Mouse (Mus musculus): ENCODE results near the gene Sox6. TPM values are rescaled to one million over a fixed set of nuclear protein-coding genes. Genes with fewer than 3 reads are reported as not detected.

Sox6 gene
- polyA plus RNA-seq, 1 experiment from 2014 or later: 51.2 TPM

DNA sequence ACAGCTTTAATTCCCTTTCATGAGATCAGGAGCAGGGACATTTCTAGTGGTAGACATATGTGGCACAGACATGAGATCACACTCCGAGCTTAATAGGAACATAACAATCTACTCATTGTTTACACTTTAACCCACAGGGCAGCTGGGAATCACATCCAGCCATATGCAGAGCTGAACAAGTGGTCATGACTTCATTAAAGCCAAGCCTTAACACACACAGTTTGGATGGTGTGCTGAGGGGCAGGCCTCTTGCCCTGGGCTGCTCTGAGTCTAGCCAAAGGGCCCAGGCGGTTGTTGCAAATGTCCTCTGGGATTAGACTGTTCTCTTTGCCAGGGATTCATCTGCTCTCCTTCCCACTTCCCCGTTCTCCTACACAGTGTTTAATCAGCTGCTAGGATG, 204.9 kb downstream of the Sox6 start:
- WGBS: 31% methylated on average over 3 of the region's 3 CpGs
- Histone ChIP-seq H3K9ac (replicated peaks; ENCODE audit: low read depth, low read length) (no peak overlapping the region), H3K9me3 (ENCODE audit: control insufficient read depth, low read length) (no peaks in the 10 kb centered on the region), H3K4me3 (ENCODE audit: low read depth, low read length) (no peak overlapping the region), H3K36me3 (ENCODE audit: control insufficient read depth, insufficient read depth, low read length) (no peaks in the 10 kb centered on the region), H3K27ac (ENCODE audit: low read depth, low read length) (no peak overlapping the region), H3K27me3 (ENCODE audit: control insufficient read depth, insufficient read depth, low read length) (no peaks in the 10 kb centered on the region), H3K4me1 (ENCODE audit: control insufficient read depth, insufficient read depth, low read length) (0 out of 2 replicates have a peak, but pooled peaks cover 4% of the 10 kb centered on the region), H3K4me2 (ENCODE audit: low read depth, low read length) (no peak overlapping the region)
- no peak for ATAC-seq (ENCODE audit: low read depth)

DNA sequence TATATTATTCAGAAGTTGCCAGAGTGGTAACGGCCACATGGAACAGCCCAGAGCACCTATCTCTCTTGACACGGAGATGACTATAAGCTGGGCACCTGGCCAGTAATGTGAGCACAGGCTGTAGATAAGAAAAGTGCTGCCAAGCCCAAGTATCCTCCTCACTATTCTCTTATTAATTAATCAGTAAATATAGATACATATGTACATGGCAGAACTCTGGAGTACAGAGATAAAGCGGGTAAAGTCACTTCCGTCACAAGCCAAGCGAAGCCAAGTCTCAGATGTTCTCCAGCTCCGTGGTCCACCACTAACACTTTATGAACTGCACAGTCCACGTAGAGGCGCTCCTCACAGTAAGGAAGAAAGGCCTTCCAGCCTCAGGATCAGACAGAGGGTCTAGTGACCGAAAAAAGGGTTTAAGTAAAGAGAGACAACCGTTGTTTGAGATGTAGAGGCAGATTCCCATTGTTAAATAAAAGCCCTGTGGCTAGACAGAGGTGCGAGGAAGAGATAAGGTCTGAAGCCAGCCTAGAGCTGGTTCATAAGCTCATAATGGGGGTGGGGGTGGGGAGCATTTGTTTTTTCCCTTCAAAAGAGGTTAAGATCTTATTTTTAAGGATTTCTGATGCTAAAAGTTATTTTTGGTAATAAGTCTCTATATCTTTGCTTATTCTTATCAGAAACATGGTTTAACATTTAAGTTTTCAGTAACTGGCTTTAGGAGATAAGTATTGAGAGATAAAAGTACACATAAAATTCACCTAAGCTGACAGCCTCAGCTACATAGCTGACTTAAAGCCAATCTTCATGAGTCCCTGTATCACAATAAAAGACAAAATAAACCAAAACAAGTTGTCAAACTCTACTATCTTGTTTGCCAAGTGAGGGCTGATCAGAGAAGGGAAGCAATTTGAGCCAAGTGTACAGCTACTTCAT, 207.4 kb downstream of the Sox6 start:
- H3K36me3 ChIP-seq (ENCODE audit: control insufficient read depth, insufficient read depth, low read length): no peaks in the 10 kb centered on the region
- no peak overlapping the region for H3K4me2 ChIP-seq (ENCODE audit: low read depth, low read length)
- H3K9me3 ChIP-seq (ENCODE audit: control insufficient read depth, low read length): no peaks in the 10 kb centered on the region
- no peak overlapping the region for H3K9ac ChIP-seq (replicated peaks; ENCODE audit: low read depth, low read length)
- 0 out of 2 replicates have a peak, but pooled peaks cover 4% of the 10 kb centered on the region for H3K4me1 ChIP-seq (ENCODE audit: control insufficient read depth, insufficient read depth, low read length)
- H3K4me3 ChIP-seq (ENCODE audit: low read depth, low read length): no peak overlapping the region
- no peak overlapping the region for H3K27ac ChIP-seq (ENCODE audit: low read depth, low read length)
- no peak for ATAC-seq (ENCODE audit: low read depth)
- WGBS: 77% methylated on average over 11 of the region's 11 CpGs
- H3K27me3 ChIP-seq (ENCODE audit: control insufficient read depth, insufficient read depth, low read length): no peaks in the 10 kb centered on the region

DNA sequence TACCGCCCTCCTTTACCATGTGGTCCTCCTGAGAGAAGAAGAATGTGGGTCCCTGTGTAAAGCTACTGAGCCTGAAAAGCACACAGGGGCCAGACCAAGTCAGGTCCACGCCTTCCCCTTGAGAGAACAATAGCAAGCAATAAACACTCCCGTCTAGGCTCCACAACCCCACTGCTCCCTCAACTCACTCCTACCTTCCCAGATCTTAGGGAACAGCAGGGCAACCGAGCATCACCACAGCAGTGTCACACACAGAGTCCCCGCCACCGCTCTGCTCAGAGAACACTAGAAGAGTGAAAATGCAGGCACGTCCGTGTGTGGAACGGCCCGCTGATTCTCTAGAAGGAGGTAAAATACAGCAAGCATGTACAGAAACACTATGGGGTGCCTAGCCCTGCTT, 208.2 kb downstream of the Sox6 start:
- Histone ChIP-seq H3K27ac (ENCODE audit: low read depth, low read length) (no peak overlapping the region), H3K27me3 (ENCODE audit: control insufficient read depth, insufficient read depth, low read length) (no peaks in the 10 kb centered on the region), H3K4me1 (ENCODE audit: control insufficient read depth, insufficient read depth, low read length) (0 out of 2 replicates have a peak, but pooled peaks cover 4% of the 10 kb centered on the region), H3K36me3 (ENCODE audit: control insufficient read depth, insufficient read depth, low read length) (no peaks in the 10 kb centered on the region), H3K4me3 (ENCODE audit: low read depth, low read length) (no peak overlapping the region), H3K9me3 (ENCODE audit: control insufficient read depth, low read length) (no peaks in the 10 kb centered on the region), H3K9ac (replicated peaks; ENCODE audit: low read depth, low read length) (no peak overlapping the region), H3K4me2 (ENCODE audit: low read depth, low read length) (no peak overlapping the region)
- 16% methylated on average over 10 of the region's 10 CpGs for WGBS
- no peak for ATAC-seq (ENCODE audit: low read depth)

DNA sequence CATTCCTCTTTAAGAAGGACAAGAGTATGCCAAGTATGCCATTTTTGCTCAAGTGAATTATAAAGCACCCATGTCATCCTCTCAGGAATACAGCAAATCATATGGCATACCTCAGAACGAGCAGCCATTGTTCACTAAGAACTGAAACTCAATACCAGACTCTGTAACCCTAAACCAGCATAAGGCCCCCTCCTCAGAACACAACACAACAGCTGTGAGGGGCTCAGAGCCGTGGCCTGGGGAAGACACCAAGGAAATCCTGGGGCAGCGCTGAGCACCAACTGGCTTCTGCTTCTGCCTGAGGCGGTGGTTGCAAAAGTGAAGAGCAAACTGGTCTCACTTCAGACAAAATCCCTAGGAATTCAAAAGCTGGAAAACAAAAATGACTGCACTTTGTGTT, 208.8 kb downstream of the Sox6 start:
- 17% methylated on average over 4 of the region's 4 CpGs for WGBS
- Histone ChIP-seq H3K4me1 (ENCODE audit: control insufficient read depth, insufficient read depth, low read length) (0 out of 2 replicates have a peak, but pooled peaks cover 4% of the 10 kb centered on the region), H3K4me2 (ENCODE audit: low read depth, low read length) (no peak overlapping the region), H3K36me3 (ENCODE audit: control insufficient read depth, insufficient read depth, low read length) (no peaks in the 10 kb centered on the region), H3K27me3 (ENCODE audit: control insufficient read depth, insufficient read depth, low read length) (no peaks in the 10 kb centered on the region), H3K27ac (ENCODE audit: low read depth, low read length) (no peak overlapping the region), H3K4me3 (ENCODE audit: low read depth, low read length) (no peak overlapping the region), H3K9me3 (ENCODE audit: control insufficient read depth, low read length) (no peaks in the 10 kb centered on the region), H3K9ac (replicated peaks; ENCODE audit: low read depth, low read length) (no peak overlapping the region)
- no peak for ATAC-seq (ENCODE audit: low read depth)

DNA sequence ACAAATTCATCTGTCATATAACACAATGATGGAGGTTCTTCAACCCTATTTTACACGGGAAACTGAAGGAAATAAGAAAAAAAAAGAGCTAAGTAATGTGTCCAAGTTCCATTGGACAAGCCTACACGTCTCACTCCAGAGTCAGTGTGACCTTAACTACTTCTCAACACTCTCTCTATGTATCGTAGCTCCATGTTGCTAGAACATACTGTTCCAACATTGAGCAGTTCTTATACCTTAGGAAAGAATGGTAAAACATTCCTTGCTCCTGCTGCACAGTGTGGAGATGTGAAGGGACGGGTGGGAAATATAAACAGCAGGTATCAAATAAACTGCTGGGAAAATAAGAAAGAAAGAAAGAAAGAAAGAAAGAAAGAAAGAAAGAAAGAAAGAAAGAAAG, 209.3 kb downstream of the Sox6 start:
- Histone ChIP-seq H3K4me1 (ENCODE audit: control insufficient read depth, insufficient read depth, low read length) (0 out of 2 replicates have a peak, but pooled peaks cover 4% of the 10 kb centered on the region), H3K27ac (ENCODE audit: low read depth, low read length) (no peak overlapping the region), H3K4me3 (ENCODE audit: low read depth, low read length) (no peak overlapping the region), H3K9ac (replicated peaks; ENCODE audit: low read depth, low read length) (no peak overlapping the region), H3K4me2 (ENCODE audit: low read depth, low read length) (no peak overlapping the region), H3K27me3 (ENCODE audit: control insufficient read depth, insufficient read depth, low read length) (no peaks in the 10 kb centered on the region), H3K36me3 (ENCODE audit: control insufficient read depth, insufficient read depth, low read length) (no peaks in the 10 kb centered on the region), H3K9me3 (ENCODE audit: control insufficient read depth, low read length) (no peaks in the 10 kb centered on the region)
- no peak for ATAC-seq (ENCODE audit: low read depth)
- WGBS: 81% methylated on average over 4 of the region's 4 CpGs

DNA sequence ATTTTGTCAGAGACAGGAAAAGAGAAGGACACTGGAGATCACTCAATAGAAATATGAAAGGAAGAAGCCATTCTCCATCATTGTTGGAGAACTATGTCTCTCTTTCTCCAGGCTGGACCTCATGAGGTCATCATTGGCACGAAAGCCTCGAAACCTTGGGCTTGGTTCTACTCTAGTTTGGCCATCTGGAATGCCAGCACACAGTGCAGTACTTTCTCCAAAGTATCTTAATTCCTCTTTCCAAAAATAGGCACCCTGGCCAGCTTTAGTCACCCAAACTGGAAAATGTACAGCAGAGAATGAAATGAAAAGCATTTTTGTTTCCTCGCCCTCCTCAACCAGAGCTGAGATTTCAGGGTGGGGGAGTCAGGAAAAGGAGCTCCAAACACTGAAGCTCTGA, 213.3 kb downstream of the Sox6 start:
- WGBS: 48% methylated on average over 3 of the region's 3 CpGs
- no peaks in the 10 kb centered on the region for H3K4me1 ChIP-seq (ENCODE audit: control insufficient read depth, insufficient read depth, low read length)
- H3K4me2 ChIP-seq (ENCODE audit: low read depth, low read length): no peak overlapping the region
- no peak overlapping the region for H3K4me3 ChIP-seq (ENCODE audit: low read depth, low read length)
- no peak overlapping the region for H3K27ac ChIP-seq (ENCODE audit: low read depth, low read length)
- no peaks in the 10 kb centered on the region for H3K36me3 ChIP-seq (ENCODE audit: control insufficient read depth, insufficient read depth, low read length)
- no peak overlapping the region for H3K9ac ChIP-seq (replicated peaks; ENCODE audit: low read depth, low read length)
- H3K9me3 ChIP-seq (ENCODE audit: control insufficient read depth, low read length): no peaks in the 10 kb centered on the region
- ATAC-seq (ENCODE audit: low read depth): no peak
- no peaks in the 10 kb centered on the region for H3K27me3 ChIP-seq (ENCODE audit: control insufficient read depth, insufficient read depth, low read length)

DNA sequence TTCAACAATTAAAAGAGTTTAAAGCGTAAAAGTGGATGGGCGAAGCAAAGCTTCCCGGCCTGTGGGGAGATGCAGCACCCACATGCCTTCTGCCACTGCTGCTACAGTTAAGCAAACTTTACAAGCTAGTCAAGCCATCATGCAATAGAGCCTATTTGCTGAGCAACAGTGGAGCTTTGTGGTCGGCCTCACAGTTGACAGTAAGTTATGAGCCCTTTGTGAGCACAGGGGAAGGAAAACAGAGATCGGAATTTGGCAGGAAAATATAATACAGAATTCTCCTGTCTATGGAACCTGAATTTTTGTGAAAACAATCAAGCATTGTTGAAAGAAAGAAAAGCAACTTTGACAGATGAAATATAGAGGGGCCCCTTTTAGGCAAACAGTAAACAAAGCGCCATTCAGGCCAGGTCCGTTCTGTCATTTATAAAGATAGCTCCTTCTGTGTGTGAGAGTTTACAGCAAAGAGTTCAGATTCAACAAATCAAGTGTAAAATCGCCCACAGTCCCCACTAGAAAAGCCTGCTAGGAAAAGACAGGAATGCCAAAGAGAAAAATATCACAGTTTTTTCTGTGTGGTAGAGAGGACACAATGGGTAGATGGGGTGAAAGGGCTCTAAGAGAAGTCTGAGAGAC, 213.9 kb downstream of the Sox6 start:
- Histone ChIP-seq H3K4me1 (ENCODE audit: control insufficient read depth, insufficient read depth, low read length) (no peaks in the 10 kb centered on the region), H3K36me3 (ENCODE audit: control insufficient read depth, insufficient read depth, low read length) (no peaks in the 10 kb centered on the region), H3K9ac (replicated peaks; ENCODE audit: low read depth, low read length) (no peak overlapping the region), H3K9me3 (ENCODE audit: control insufficient read depth, low read length) (no peaks in the 10 kb centered on the region), H3K4me2 (ENCODE audit: low read depth, low read length) (peak overlapping the region; percentile 25; the same call in 1 of the 2 replicates), H3K27me3 (ENCODE audit: control insufficient read depth, insufficient read depth, low read length) (no peaks in the 10 kb centered on the region), H3K4me3 (ENCODE audit: low read depth, low read length) (peak overlapping the region; percentile 8; the same call in 1 of the 2 replicates), H3K27ac (ENCODE audit: low read depth, low read length) (peak overlapping the region; percentile 22; the same call in 1 of the 2 replicates)
- ATAC-seq (ENCODE audit: low read depth): peak; percentile 71; the same call in 1 of the 2 replicates
- WGBS: 13% methylated on average over 8 of the region's 8 CpGs

DNA sequence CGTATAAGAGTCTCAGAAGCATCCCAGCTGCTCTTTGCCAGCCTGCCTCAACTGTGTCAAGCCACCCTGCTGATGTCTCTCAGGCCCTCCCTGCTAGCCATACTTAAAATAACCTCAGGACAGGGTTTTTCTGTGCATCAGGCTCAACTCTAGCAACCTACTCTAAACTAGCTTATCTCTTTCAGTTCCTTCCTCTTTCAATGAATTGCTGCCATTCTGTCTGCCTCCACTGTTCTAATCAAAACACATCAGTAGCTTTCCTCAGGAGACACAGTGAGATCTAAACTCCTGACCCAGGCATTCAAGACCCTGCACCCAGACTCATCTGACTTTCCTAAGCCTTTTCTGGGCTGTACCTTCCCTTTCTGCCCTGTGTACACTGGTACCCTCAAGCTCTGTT, 219.5 kb downstream of the Sox6 start:
- H3K27ac ChIP-seq (ENCODE audit: low read depth, low read length): no peak overlapping the region
- H3K9ac ChIP-seq (replicated peaks; ENCODE audit: low read depth, low read length): no peak overlapping the region
- H3K4me2 ChIP-seq (ENCODE audit: low read depth, low read length): no peak overlapping the region
- no peak overlapping the region for H3K4me3 ChIP-seq (ENCODE audit: low read depth, low read length)
- H3K9me3 ChIP-seq (ENCODE audit: control insufficient read depth, low read length): no peaks in the 10 kb centered on the region
- no peaks in the 10 kb centered on the region for H3K36me3 ChIP-seq (ENCODE audit: control insufficient read depth, insufficient read depth, low read length)
- 89% methylated on average over 1 of the region's 1 CpGs for WGBS
- H3K4me1 ChIP-seq (ENCODE audit: control insufficient read depth, insufficient read depth, low read length): no peaks in the 10 kb centered on the region
- ATAC-seq (ENCODE audit: low read depth): no peak
- H3K27me3 ChIP-seq (ENCODE audit: control insufficient read depth, insufficient read depth, low read length): no peaks in the 10 kb centered on the region

DNA sequence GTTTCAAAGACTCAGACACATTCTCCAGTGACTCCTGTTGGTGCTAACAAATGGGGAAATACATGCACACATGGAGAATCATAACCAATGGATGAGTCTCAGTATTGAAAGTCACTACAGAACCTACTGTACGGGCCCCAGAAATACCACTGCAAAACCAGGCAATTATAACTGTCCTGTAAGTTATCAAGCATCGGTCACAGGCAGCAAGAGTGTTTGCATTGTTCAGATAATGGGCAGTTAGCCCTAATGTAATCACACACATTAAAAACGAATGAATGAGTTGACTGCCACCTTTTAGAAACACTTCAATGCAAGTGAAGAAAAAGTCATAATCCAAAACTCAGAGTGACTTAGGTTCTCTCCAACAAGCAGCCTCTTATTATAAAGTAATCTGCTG, 235.3 kb downstream of the Sox6 start:
- no peak for ATAC-seq (ENCODE audit: low read depth)
- 66% methylated on average over 3 of the region's 3 CpGs for WGBS

More for the DNA sequence above, 235.3 kb downstream of the Sox6 start:
- Histone ChIP-seq H3K36me3 (ENCODE audit: control insufficient read depth, insufficient read depth, low read length) (no peaks in the 10 kb centered on the region), H3K9ac (replicated peaks; ENCODE audit: low read depth, low read length) (no peak overlapping the region), H3K4me3 (ENCODE audit: low read depth, low read length) (no peak overlapping the region), H3K27me3 (ENCODE audit: control insufficient read depth, insufficient read depth, low read length) (no peaks in the 10 kb centered on the region), H3K9me3 (ENCODE audit: control insufficient read depth, low read length) (no peaks in the 10 kb centered on the region), H3K4me2 (ENCODE audit: low read depth, low read length) (no peak overlapping the region), H3K27ac (ENCODE audit: low read depth, low read length) (no peak overlapping the region), H3K4me1 (ENCODE audit: control insufficient read depth, insufficient read depth, low read length) (no peaks in the 10 kb centered on the region)
